ENCODE assay signal across 10 mouse cellular contexts in genomic region chr17:30746056-30747024, GRCm38 (mm10).
DNase-seq lines count a peak whose midpoint lies in the region; ATAC-seq and TF ChIP-seq lines count a peak whose summit lies in the region.
"Had no signal": no experiment of that assay in that cellular context is flagged by ENCODE, and none has a peak within 500 bp of the region (broad histone marks: within the 10 kb centered on the region; RNA-seq: fewer than 3 reads in every experiment).

No protein-coding gene starts in this region.

- 65% methylated on average over 29 of the region's 29 CpGs for WGBS in forebrain, embryonic 11.5 days
- 49% methylated on average over 29 of the region's 29 CpGs for WGBS in kidney, embryonic 14.5 days
- 63% methylated on average over 29 of the region's 29 CpGs for WGBS in liver, embryonic 11.5 days
- 48% methylated on average over 29 of the region's 29 CpGs for WGBS in olfactory bulb, adult 2 months

- no peaks in the 10 kb centered on the region for H3K4me1 ChIP-seq in testis, adult 2 months (ENCODE audit: control insufficient read depth, insufficient read depth, low read length)
- no peaks in the 10 kb centered on the region for H3K4me1 ChIP-seq in forebrain, embryonic 11.5 days (replicated peaks; ENCODE audit: control insufficient read depth, insufficient read depth, low read length)
- H3K4me1 ChIP-seq in kidney, embryonic 14.5 days (ENCODE audit: control insufficient read depth, insufficient read depth, low read length), result no peaks in the 10 kb centered on the region
- no peaks in the 10 kb centered on the region for H3K4me1 ChIP-seq in liver, embryonic 11.5 days (replicated peaks; ENCODE audit: control insufficient read depth, insufficient read depth, low read length)
- H3K4me1 ChIP-seq in olfactory bulb, adult 2 months (ENCODE audit: control insufficient read depth, insufficient read depth, low read length), result peaks cover 4% of the 10 kb centered on the region
- H3K4me1 ChIP-seq: heart, embryonic 15.5 days; stomach, embryonic 15.5 days had no signal

- no peak for ATAC-seq in forebrain, embryonic 11.5 days (replicated peaks; ENCODE audit: low FRiP score)
- 0 out of 2 replicates have a peak, but pooled peaks have one; percentile 28 for ATAC-seq in kidney, embryonic 14.5 days (ENCODE audit: low FRiP score, low TSS enrichment)
- no peak for ATAC-seq in liver, embryonic 11.5 days (replicated peaks; ENCODE audit: low FRiP score)
- ATAC-seq in activated CD4-positive, CD25-positive, alpha-beta regulatory T cell, adult 4 months, result no peak

- H3K4me2 ChIP-seq in forebrain, embryonic 11.5 days (ENCODE audit: low read depth, low read length, severe bottlenecking), result no peak overlapping the region
- H3K4me2 ChIP-seq in kidney, embryonic 14.5 days (replicated peaks; ENCODE audit: low read depth, low read length), result no peak overlapping the region
- H3K4me2 ChIP-seq in liver, embryonic 11.5 days, result no peak overlapping the region
- H3K4me2 ChIP-seq: heart, embryonic 15.5 days; stomach, embryonic 15.5 days had no signal

- H3K9me3 ChIP-seq in forebrain, embryonic 11.5 days (ENCODE audit: control insufficient read depth, low read length), result no peaks in the 10 kb centered on the region
- no peaks in the 10 kb centered on the region for H3K9me3 ChIP-seq in kidney, embryonic 14.5 days (ENCODE audit: control insufficient read depth, low read length)
- H3K9me3 ChIP-seq in liver, embryonic 11.5 days (ENCODE audit: control insufficient read depth, low read length), result no peaks in the 10 kb centered on the region
- H3K9me3 ChIP-seq: heart, embryonic 15.5 days; stomach, embryonic 15.5 days had no signal

- no peak for DNase-seq in testis, postnatal 14 days (ENCODE audit: low spot score)
- DNase-seq in adrenal gland, postnatal 4 days (ENCODE audit: low spot score in 2 of 2), result peak; percentile 22 to 31
- peak; percentile 84 for DNase-seq in forebrain, embryonic 11.5 days (ENCODE audit: low spot score)
- DNase-seq in liver, embryonic 11.5 days (ENCODE audit: low spot score), result peak; percentile 45

- H3K4me3 ChIP-seq in testis, adult 2 months (ENCODE audit: control insufficient read depth, low read depth, low read length), result no peak overlapping the region
- H3K4me3 ChIP-seq in forebrain, embryonic 11.5 days (ENCODE audit: low read depth, low read length), result no peak overlapping the region
- no peak overlapping the region for H3K4me3 ChIP-seq in kidney, embryonic 14.5 days (ENCODE audit: low read length)
- H3K4me3 ChIP-seq in liver, embryonic 11.5 days (ENCODE audit: low read depth, low read length), result no peak overlapping the region
- no peak overlapping the region for H3K4me3 ChIP-seq in olfactory bulb, adult 2 months (ENCODE audit: insufficient read depth, low read depth, low read length)
- H3K4me3 ChIP-seq: heart, embryonic 15.5 days; stomach, embryonic 15.5 days had no signal

- peak; percentile 92 for TF ChIP-seq CTCF in testis, adult 2 months (IDR thresholded peaks at IDR 0.05; ENCODE audit: control insufficient read depth, insufficient read depth, insufficient replicate concordance, low read depth, low read length)
- peak; percentile 83 for TF ChIP-seq CTCF in olfactory bulb, adult 2 months (IDR thresholded peaks at IDR 0.05; ENCODE audit: insufficient read depth, low read depth, low read length)

- TF ChIP-seq POLR2A in testis, adult 2 months (IDR thresholded peaks at IDR 0.05; ENCODE audit: control insufficient read depth, low read depth, low read length), result no peak
- no peak for TF ChIP-seq POLR2A in olfactory bulb, adult 2 months (IDR thresholded peaks at IDR 0.05; ENCODE audit: insufficient read depth, low read depth, low read length)

- H3K27me3 ChIP-seq in testis, adult 2 months (ENCODE audit: control insufficient read depth, insufficient read depth, low read length), result no peaks in the 10 kb centered on the region
- H3K27me3 ChIP-seq in forebrain, embryonic 11.5 days (ENCODE audit: control insufficient read depth, insufficient read depth, low read length), result no peaks in the 10 kb centered on the region
- H3K27me3 ChIP-seq in kidney, embryonic 14.5 days (ENCODE audit: control insufficient read depth, insufficient read depth, low read length), result no peaks in the 10 kb centered on the region
- no peaks in the 10 kb centered on the region for H3K27me3 ChIP-seq in liver, embryonic 11.5 days (replicated peaks; ENCODE audit: control insufficient read depth, insufficient read depth, low read length)
- H3K27me3 ChIP-seq: heart, embryonic 15.5 days; stomach, embryonic 15.5 days had no signal

- no peak overlapping the region for H3K27ac ChIP-seq in testis, adult 2 months (ENCODE audit: control insufficient read depth, insufficient read depth, low read depth, low read length)
- H3K27ac ChIP-seq in forebrain, embryonic 11.5 days (ENCODE audit: low read depth, low read length), result no peak overlapping the region
- H3K27ac ChIP-seq in kidney, embryonic 14.5 days (ENCODE audit: low read depth, low read length), result no peak overlapping the region
- H3K27ac ChIP-seq in liver, embryonic 11.5 days (ENCODE audit: low read depth, low read length), result no peak overlapping the region
- no peak overlapping the region for H3K27ac ChIP-seq in olfactory bulb, adult 2 months (ENCODE audit: insufficient read depth, low read depth, low read length)
- H3K27ac ChIP-seq: heart, embryonic 15.5 days; stomach, embryonic 15.5 days had no signal

- H3K36me3 ChIP-seq in testis, adult 2 months (ENCODE audit: control insufficient read depth, insufficient read depth, low read length), result peaks cover 2% of the 10 kb centered on the region
- H3K36me3 ChIP-seq in forebrain, embryonic 11.5 days (ENCODE audit: control insufficient read depth, insufficient read depth, low read length), result no peaks in the 10 kb centered on the region
- H3K36me3 ChIP-seq in kidney, embryonic 14.5 days (ENCODE audit: control insufficient read depth, insufficient read depth, low read length), result no peaks in the 10 kb centered on the region
- no peaks in the 10 kb centered on the region for H3K36me3 ChIP-seq in liver, embryonic 11.5 days (ENCODE audit: control insufficient read depth, insufficient read depth, low read length)
- H3K36me3 ChIP-seq: heart, embryonic 15.5 days; stomach, embryonic 15.5 days had no signal

- no peak overlapping the region for H3K9ac ChIP-seq in forebrain, embryonic 11.5 days (ENCODE audit: low read length)
- H3K9ac ChIP-seq in kidney, embryonic 14.5 days (ENCODE audit: low read depth, low read length), result no peak overlapping the region
- no peak overlapping the region for H3K9ac ChIP-seq in liver, embryonic 11.5 days (ENCODE audit: low read depth, low read length)
- H3K9ac ChIP-seq: heart, embryonic 15.5 days; stomach, embryonic 15.5 days had no signal
